Mouse (Mus musculus): ENCODE data around the gene Sertm1.

GRCm38 (mm10) chr3:54897974-54898373 lies 17.7 kb downstream of the Sertm1 start:
- TF ChIP-seq CTCF (IDR thresholded peaks at IDR 0.05; ENCODE audit: control insufficient read depth, insufficient read depth, insufficient read length) = no peak
- TF ChIP-seq MYOD1 (IDR thresholded peaks at IDR 0.05; ENCODE audit: control insufficient read depth, insufficient read length, low read depth) = no peak
- TF ChIP-seq USF1 (IDR thresholded peaks at IDR 0.05; ENCODE audit: low read depth) = no peak
- no peak for TF ChIP-seq MAX (IDR thresholded peaks at IDR 0.05)
